ENCODE assay signal across 8 mouse cellular contexts in genomic region chr2:164912749-164913427, GRCm38 (mm10). TPM values are rescaled to one million over a fixed set of nuclear protein-coding genes. Genes with fewer than 3 reads are reported as not detected.
DNase-seq lines count a peak whose midpoint lies in the region; ATAC-seq and TF ChIP-seq lines count a peak whose summit lies in the region.

No protein-coding gene starts in this region.

- no peak overlapping the region for H3K4me3 ChIP-seq in liver, adult 2 months (ENCODE audit: insufficient read depth, low read depth, low read length)
- peak overlapping the region; percentile 76 for H3K4me3 ChIP-seq in embryonic facial prominence, embryonic 10.5 days
- H3K4me3 ChIP-seq in hindbrain, embryonic 14.5 days (replicated peaks; ENCODE audit: low read length): peak overlapping the region; percentile 75; the same call in 1 of the 2 replicates
- H3K4me3 ChIP-seq in midbrain, embryonic 15.5 days: peak overlapping the region; percentile 82; the same call in 1 of the 2 replicates

- peaks cover 12% of the 10 kb centered on the region for H3K4me1 ChIP-seq in liver, adult 2 months (ENCODE audit: control insufficient read depth, insufficient read depth, low read length)
- peaks cover 38% of the 10 kb centered on the region for H3K4me1 ChIP-seq in embryonic facial prominence, embryonic 10.5 days
- peaks cover 16% of the 10 kb centered on the region for H3K4me1 ChIP-seq in hindbrain, embryonic 14.5 days (replicated peaks; ENCODE audit: control insufficient read depth, insufficient read depth, low read length)
- H3K4me1 ChIP-seq in midbrain, embryonic 15.5 days: peaks cover 23% of the 10 kb centered on the region

- H3K9ac ChIP-seq in liver, adult 2 months (ENCODE audit: low read depth, low read length): no peak overlapping the region
- H3K9ac ChIP-seq in hindbrain, embryonic 14.5 days: peak overlapping the region; percentile 73
- no peak overlapping the region for H3K9ac ChIP-seq in midbrain, embryonic 15.5 days

- TF ChIP-seq CTCF in liver, adult 2 months (IDR thresholded peaks at IDR 0.05; ENCODE audit: low read depth, low read length): no peak

- peaks cover 9% of the 10 kb centered on the region; the same call in 1 of the 2 replicates for H3K36me3 ChIP-seq in liver, adult 2 months (ENCODE audit: control insufficient read depth, insufficient read depth, low read length)
- H3K36me3 ChIP-seq in embryonic facial prominence, embryonic 10.5 days (replicated peaks): peaks cover 34% of the 10 kb centered on the region
- peaks cover 13% of the 10 kb centered on the region for H3K36me3 ChIP-seq in hindbrain, embryonic 14.5 days (replicated peaks; ENCODE audit: control insufficient read depth, insufficient read depth)
- peaks cover 13% of the 10 kb centered on the region; the same call in 1 of the 2 replicates for H3K36me3 ChIP-seq in midbrain, embryonic 15.5 days (replicated peaks)

- no peak for TF ChIP-seq POLR2A in liver, adult 2 months (IDR thresholded peaks at IDR 0.05; ENCODE audit: extremely low read depth, insufficient read depth, low read length)

- no peak for DNase-seq in liver, adult 2 months (ENCODE audit: extremely low read depth, low read depth, low spot score)
- no peak for DNase-seq in liver
- no peak for DNase-seq in embryonic facial prominence, embryonic 10.5 days (ENCODE audit: low spot score)
- DNase-seq in hindbrain, embryonic 14.5 days (ENCODE audit: low spot score): no peak
- DNase-seq in thymus, postnatal 25 days: no peak
- no peak for DNase-seq in left cerebral cortex, adult 11 months (ENCODE audit: low spot score)
- DNase-seq in right cerebral cortex, adult 18-20 months: no peak

- H3K79me2 ChIP-seq in liver, adult 2 months (ENCODE audit: control insufficient read depth, insufficient read depth, low read length): peaks cover 5% of the 10 kb centered on the region; the same call in 1 of the 2 replicates

- ATAC-seq in hindbrain, embryonic 14.5 days (ENCODE audit: low FRiP score): no peak
- ATAC-seq in midbrain, embryonic 15.5 days (replicated peaks): no peak

- H3K27me3 ChIP-seq in liver, adult 2 months (ENCODE audit: control insufficient read depth, insufficient read depth, low read length): no peaks in the 10 kb centered on the region
- H3K27me3 ChIP-seq in embryonic facial prominence, embryonic 10.5 days (replicated peaks; ENCODE audit: low read depth, poor library complexity, severe bottlenecking): no peaks in the 10 kb centered on the region
- no peaks in the 10 kb centered on the region for H3K27me3 ChIP-seq in hindbrain, embryonic 14.5 days (ENCODE audit: control insufficient read depth, insufficient read depth, low read length)
- H3K27me3 ChIP-seq in midbrain, embryonic 15.5 days (replicated peaks): no peaks in the 10 kb centered on the region

- 0 out of 2 replicates have a peak overlapping the region, but pooled peaks have one; percentile 30 for H3K27ac ChIP-seq in liver, adult 2 months (replicated peaks; ENCODE audit: insufficient read depth, low read depth, low read length)
- no peak overlapping the region for H3K27ac ChIP-seq in embryonic facial prominence, embryonic 10.5 days (replicated peaks)
- no peak overlapping the region for H3K27ac ChIP-seq in hindbrain, embryonic 14.5 days
- H3K27ac ChIP-seq in midbrain, embryonic 15.5 days: no peak overlapping the region

- 91% methylated on average over 9 of the region's 9 CpGs for WGBS in liver, adult 2 months
- WGBS in embryonic facial prominence, embryonic 10.5 days: 89% methylated on average over 9 of the region's 9 CpGs
- WGBS in hindbrain, embryonic 14.5 days: 87% methylated on average over 7 of the region's 9 CpGs
- WGBS in midbrain, embryonic 15.5 days: 92% methylated on average over 9 of the region's 9 CpGs

- H3K9me3 ChIP-seq in embryonic facial prominence, embryonic 10.5 days: no peaks in the 10 kb centered on the region
- no peaks in the 10 kb centered on the region for H3K9me3 ChIP-seq in hindbrain, embryonic 14.5 days (ENCODE audit: control insufficient read depth, low read length)
- H3K9me3 ChIP-seq in midbrain, embryonic 15.5 days: no peaks in the 10 kb centered on the region

- H3K4me2 ChIP-seq in hindbrain, embryonic 14.5 days (replicated peaks): peak overlapping the region; percentile 97
- no peak overlapping the region for H3K4me2 ChIP-seq in midbrain, embryonic 15.5 days

RNA-seq across cellular contexts. Expression of gene Zfp335, which starts 1.3 kb away (rescaled TPM):
- total RNA-seq in liver, adult 2 months (2014; rRNA removed): 2.4 and 4.0 TPM in 2 replicates
- polyA plus RNA-seq in liver, adult 2 months (2012; rRNA removed): 13.5 and 18.9 TPM in 2 replicates
- 17.4 and 18.2 TPM in 2 replicates for polyA plus RNA-seq in embryonic facial prominence, embryonic 10.5 days (2016; fragmentation: Nextera tagmentation; extraction: Ambion mirVana)
- 14.6 and 15.4 TPM in 2 replicates for polyA plus RNA-seq in hindbrain, embryonic 14.5 days (2014; fragmentation: Nextera tagmentation; extraction: Ambion mirVana)
- 17.8 and 18.9 TPM in 2 replicates for polyA plus RNA-seq in midbrain, embryonic 15.5 days (2015; fragmentation: Nextera tagmentation; extraction: Ambion mirVana)

RNA-seq across cellular contexts. Expression of gene Mmp9, which starts 27.7 kb away (rescaled TPM):
- 0.20 and 0.65 TPM in 2 replicates for total RNA-seq in liver, adult 2 months (2014; rRNA removed)
- polyA plus RNA-seq in liver, adult 2 months (2012; rRNA removed): 0.55 and 0.70 TPM in 2 replicates
- polyA plus RNA-seq in embryonic facial prominence, embryonic 10.5 days (2016; fragmentation: Nextera tagmentation; extraction: Ambion mirVana): 0.28 and 0.77 TPM in 2 replicates
- polyA plus RNA-seq in hindbrain, embryonic 14.5 days (2014; fragmentation: Nextera tagmentation; extraction: Ambion mirVana): 28.8 and 33.2 TPM in 2 replicates
- polyA plus RNA-seq in midbrain, embryonic 15.5 days (2015; fragmentation: Nextera tagmentation; extraction: Ambion mirVana): 28.9 and 34.3 TPM in 2 replicates

RNA-seq across cellular contexts. Expression of gene Pcif1, which starts 33.8 kb away (rescaled TPM):
- total RNA-seq in liver, adult 2 months (2014; rRNA removed): 9.1 and 12.9 TPM in 2 replicates
- polyA plus RNA-seq in liver, adult 2 months (2012; rRNA removed): 20.2 and 21.3 TPM in 2 replicates
- 77.2 and 81.2 TPM in 2 replicates for polyA plus RNA-seq in embryonic facial prominence, embryonic 10.5 days (2016; fragmentation: Nextera tagmentation; extraction: Ambion mirVana)
- polyA plus RNA-seq in hindbrain, embryonic 14.5 days (2014; fragmentation: Nextera tagmentation; extraction: Ambion mirVana): 72.9 and 74.7 TPM in 2 replicates
- 85.3 and 93.1 TPM in 2 replicates for polyA plus RNA-seq in midbrain, embryonic 15.5 days (2015; fragmentation: Nextera tagmentation; extraction: Ambion mirVana)

RNA-seq across cellular contexts. Expression of gene Slc12a5, which starts 47.7 kb away (rescaled TPM):
- 0.46 and 0.54 TPM in 2 replicates for total RNA-seq in liver, adult 2 months (2014; rRNA removed)
- 0.85 and 1.1 TPM in 2 replicates for polyA plus RNA-seq in liver, adult 2 months (2012; rRNA removed)
- polyA plus RNA-seq in embryonic facial prominence, embryonic 10.5 days (2016; fragmentation: Nextera tagmentation; extraction: Ambion mirVana): 1.5 and 1.7 TPM in 2 replicates
- 62.1 and 73.6 TPM in 2 replicates for polyA plus RNA-seq in hindbrain, embryonic 14.5 days (2014; fragmentation: Nextera tagmentation; extraction: Ambion mirVana)
- 63.8 and 64.0 TPM in 2 replicates for polyA plus RNA-seq in midbrain, embryonic 15.5 days (2015; fragmentation: Nextera tagmentation; extraction: Ambion mirVana)

RNA-seq across cellular contexts. Expression of gene Pltp, which starts 55.4 kb away (rescaled TPM):
- total RNA-seq in liver, adult 2 months (2014; rRNA removed): 21.7 and 22.1 TPM in 2 replicates
- polyA plus RNA-seq in liver, adult 2 months (2012; rRNA removed): 49.7 and 92.8 TPM in 2 replicates
- polyA plus RNA-seq in embryonic facial prominence, embryonic 10.5 days (2016; fragmentation: Nextera tagmentation; extraction: Ambion mirVana): 36.7 and 40.7 TPM in 2 replicates
- 148 and 167 TPM in 2 replicates for polyA plus RNA-seq in hindbrain, embryonic 14.5 days (2014; fragmentation: Nextera tagmentation; extraction: Ambion mirVana)
- polyA plus RNA-seq in midbrain, embryonic 15.5 days (2015; fragmentation: Nextera tagmentation; extraction: Ambion mirVana): 105 and 121 TPM in 2 replicates

Comparison
In these comparisons a context has a peak if more than half of its experiments do, and no peak if none do; other contexts are left out.
1. RNA of gene Mmp9, which starts 27.7 kb away (polyA plus RNA-seq): 28.9 to 34.3 TPM in midbrain, embryonic 15.5 days and 28.8 to 33.2 TPM in hindbrain, embryonic 14.5 days; 0.28 to 0.77 TPM in embryonic facial prominence, embryonic 10.5 days and 0.55 to 0.70 TPM in liver, adult 2 months; every median in the first group is over 10 times any median in the second.